ENCODE assay signal across 20 mouse cellular contexts in genomic region chr6:48768178-48768869, GRCm38 (mm10). TPM values are rescaled to one million over a fixed set of nuclear protein-coding genes. Genes with fewer than 3 reads are reported as not detected.
DNase-seq lines count a peak whose midpoint lies in the region; ATAC-seq and TF ChIP-seq lines count a peak whose summit lies in the region.
"Had no signal": no experiment of that assay in that cellular context is flagged by ENCODE, and none has a peak within 500 bp of the region (broad histone marks: within the 10 kb centered on the region; RNA-seq: fewer than 3 reads in every experiment).

No protein-coding gene starts in this region.

- H3K27ac ChIP-seq in intestine, embryonic 16.5 days (ENCODE audit: low read length), result peak overlapping the region; percentile 0; the same call in 1 of the 2 replicates
- H3K27ac ChIP-seq in forebrain, postnatal 0 days (ENCODE audit: low read depth, low read length), result no peak overlapping the region
- H3K27ac ChIP-seq: heart, adult 2 months; hindbrain, embryonic 15.5 days; kidney, embryonic 15.5 days; liver, embryonic 15.5 days; midbrain, embryonic 15.5 days had no signal

- no peak overlapping the region for H3K4me3 ChIP-seq in intestine, embryonic 16.5 days (ENCODE audit: low read length)
- H3K4me3 ChIP-seq in forebrain, postnatal 0 days (ENCODE audit: low read depth, low read length), result no peak overlapping the region
- H3K4me3 ChIP-seq: heart, adult 2 months; hindbrain, embryonic 15.5 days; kidney, embryonic 15.5 days; liver, embryonic 15.5 days; midbrain, embryonic 15.5 days had no signal

- peak; percentile 54 to 59 for DNase-seq in spleen, adult 18-20 months
- no peak for DNase-seq in spleen, adult 12 weeks (ENCODE audit: low spot score)
- DNase-seq in splenic B cell, adult 2 months (ENCODE audit: low read depth, low spot score), result peak; percentile 60
- no peak for DNase-seq in right cerebral cortex, postnatal 10 days (ENCODE audit: low spot score in 2 of 2)
- DNase-seq in cerebellum, postnatal 36 days, result no peak
- no peak for DNase-seq in layer of hippocampus, postnatal 25 days (ENCODE audit: extremely low spot score in 1 of 2, low spot score in 1 of 2)
- no peak for DNase-seq in forebrain, postnatal 0 days
- DNase-seq: cerebellum, adult 8-10 months; heart, postnatal 10 days; retina, postnatal 1 day had no signal

- 67% methylated on average over 9 of the region's 9 CpGs for WGBS in intestine, embryonic 16.5 days
- WGBS in forebrain, postnatal 0 days, result 75% methylated on average over 9 of the region's 9 CpGs

- no peaks in the 10 kb centered on the region for H3K27me3 ChIP-seq in intestine, embryonic 16.5 days (replicated peaks; ENCODE audit: control insufficient read depth, insufficient read depth, low read length)
- H3K27me3 ChIP-seq in splenic B cell, adult 2 months (ENCODE audit: control insufficient read depth, insufficient read depth, low read length, poor library complexity, severe bottlenecking), result no peaks in the 10 kb centered on the region
- H3K27me3 ChIP-seq in forebrain, postnatal 0 days (ENCODE audit: insufficient read depth, low read length), result no peaks in the 10 kb centered on the region
- H3K27me3 ChIP-seq: hindbrain, embryonic 15.5 days; kidney, embryonic 15.5 days; liver, embryonic 15.5 days; midbrain, embryonic 15.5 days had no signal

- peaks cover 8% of the 10 kb centered on the region; the same call in 1 of the 2 replicates for H3K4me1 ChIP-seq in intestine, embryonic 16.5 days (ENCODE audit: control insufficient read depth, insufficient read depth, low read length)
- H3K4me1 ChIP-seq in forebrain, postnatal 0 days (ENCODE audit: insufficient read depth), result no peaks in the 10 kb centered on the region
- H3K4me1 ChIP-seq: hindbrain, embryonic 15.5 days; kidney, embryonic 15.5 days; liver, embryonic 15.5 days had no signal

- no peak for TF ChIP-seq CTCF in forebrain, postnatal 0 days (IDR thresholded peaks at IDR 0.05; ENCODE audit: low read depth)

- no peaks in the 10 kb centered on the region for H3K36me3 ChIP-seq in intestine, embryonic 16.5 days (ENCODE audit: control insufficient read depth, insufficient read depth, low read length)
- H3K36me3 ChIP-seq in splenic B cell, adult 2 months (ENCODE audit: control insufficient read depth, insufficient read depth, low read length, poor library complexity, severe bottlenecking), result peaks cover 9% of the 10 kb centered on the region
- H3K36me3 ChIP-seq in forebrain, postnatal 0 days (ENCODE audit: insufficient read depth), result no peaks in the 10 kb centered on the region
- H3K36me3 ChIP-seq: hindbrain, embryonic 15.5 days; kidney, embryonic 15.5 days; liver, embryonic 15.5 days; midbrain, embryonic 15.5 days had no signal

- no peak overlapping the region for H3K9ac ChIP-seq in intestine, embryonic 16.5 days (ENCODE audit: low read depth, low read length)
- H3K9ac ChIP-seq in forebrain, postnatal 0 days, result no peak overlapping the region
- H3K9ac ChIP-seq: hindbrain, embryonic 15.5 days; kidney, embryonic 15.5 days; liver, embryonic 15.5 days; midbrain, embryonic 15.5 days had no signal

- H3K9me3 ChIP-seq in intestine, embryonic 16.5 days (ENCODE audit: control insufficient read depth, low read length), result peaks cover 2% of the 10 kb centered on the region; the same call in 1 of the 2 replicates
- no peaks in the 10 kb centered on the region for H3K9me3 ChIP-seq in forebrain, postnatal 0 days (ENCODE audit: low read length)
- H3K9me3 ChIP-seq: hindbrain, embryonic 15.5 days; liver, embryonic 15.5 days; midbrain, embryonic 15.5 days had no signal

- no peak overlapping the region for H3K4me2 ChIP-seq in intestine, embryonic 16.5 days (ENCODE audit: low read depth, low read length)
- H3K4me2 ChIP-seq in forebrain, postnatal 0 days (ENCODE audit: low read depth), result no peak overlapping the region
- H3K4me2 ChIP-seq: hindbrain, embryonic 15.5 days; kidney, embryonic 15.5 days; liver, embryonic 15.5 days; midbrain, embryonic 15.5 days had no signal

- peak; percentile 88 for ATAC-seq in intestine, embryonic 16.5 days
- ATAC-seq in forebrain, postnatal 0 days, result no peak
- ATAC-seq: midbrain, embryonic 15.5 days had no signal

RNA-seq across cellular contexts. Expression of gene Gimap3, which starts 2.3 kb away (rescaled TPM):
- 0.37 and 0.43 TPM in 2 replicates for polyA plus RNA-seq in intestine, embryonic 16.5 days (2015; fragmentation: Nextera tagmentation; extraction: Ambion mirVana)
- not detected for total RNA-seq in layer of hippocampus, postnatal 25 days (2021)
- total RNA-seq in forebrain, postnatal 0 days (2014; rRNA removed), result not detected in 2 replicates
- polyA plus RNA-seq in forebrain, postnatal 0 days (2015; fragmentation: Nextera tagmentation; extraction: Ambion mirVana), result not detected in 2 replicates
- total RNA-seq: layer of hippocampus, adult 18-20 months; left cerebral cortex, postnatal 25 days had no signal
- polyA plus RNA-seq: hindbrain, embryonic 15.5 days; midbrain, embryonic 15.5 days; neural tube, embryonic 14.5 days; stomach, embryonic 14.5 days had no signal

RNA-seq across cellular contexts. Expression of gene Gimap5, which starts 22.3 kb away (rescaled TPM):
- 9.7 and 13.8 TPM in 2 replicates for polyA plus RNA-seq in intestine, embryonic 16.5 days (2015; fragmentation: Nextera tagmentation; extraction: Ambion mirVana)
- 1 to 10 TPM in 1 of 2 experiments, under 1 TPM in 1; 0.71 to 1.0 TPM for total RNA-seq in layer of hippocampus, postnatal 25 days (2021)
- 0.62 and 1.4 TPM in 2 replicates for total RNA-seq in forebrain, postnatal 0 days (2014; rRNA removed)
- 1.7 and 3.7 TPM in 2 replicates for polyA plus RNA-seq in forebrain, postnatal 0 days (2015; fragmentation: Nextera tagmentation; extraction: Ambion mirVana)

RNA-seq across cellular contexts. Expression of gene Gimap1, which starts 29.5 kb away (rescaled TPM):
- 36.2 and 39.1 TPM in 2 replicates for polyA plus RNA-seq in intestine, embryonic 16.5 days (2015; fragmentation: Nextera tagmentation; extraction: Ambion mirVana)
- 1 to 10 TPM; 2.0 to 2.6 TPM for total RNA-seq in layer of hippocampus, postnatal 25 days (2021)
- 1.3 TPM in 2 replicates for total RNA-seq in forebrain, postnatal 0 days (2014; rRNA removed)
- 3.4 and 3.8 TPM in 2 replicates for polyA plus RNA-seq in forebrain, postnatal 0 days (2015; fragmentation: Nextera tagmentation; extraction: Ambion mirVana)

RNA-seq across cellular contexts. Expression of gene Gimap7, which starts 49.9 kb away (rescaled TPM):
- polyA plus RNA-seq in intestine, embryonic 16.5 days (2015; fragmentation: Nextera tagmentation; extraction: Ambion mirVana), result 0.28 and 0.34 TPM in 2 replicates
- total RNA-seq in layer of hippocampus, postnatal 25 days (2021), result not detected
- total RNA-seq in forebrain, postnatal 0 days (2014; rRNA removed), result not detected in 2 replicates
- polyA plus RNA-seq in forebrain, postnatal 0 days (2015; fragmentation: Nextera tagmentation; extraction: Ambion mirVana), result not detected in 2 replicates
- total RNA-seq: heart, postnatal 10 days; layer of hippocampus, adult 18-20 months; left cerebral cortex, postnatal 25 days had no signal
- polyA plus RNA-seq: hindbrain, embryonic 15.5 days; kidney, embryonic 15.5 days; midbrain, embryonic 15.5 days; neural tube, embryonic 14.5 days; stomach, embryonic 14.5 days had no signal

RNA-seq across cellular contexts. Expression of gene Gm28053, which starts 49.9 kb away (rescaled TPM):
- polyA plus RNA-seq in intestine, embryonic 16.5 days (2015; fragmentation: Nextera tagmentation; extraction: Ambion mirVana), result 3.2 and 9.2 TPM in 2 replicates
- 1 to 10 TPM in 1 of 2 experiments, not detected in 1; 1.1 TPM for total RNA-seq in layer of hippocampus, postnatal 25 days (2021)
- total RNA-seq in forebrain, postnatal 0 days (2014; rRNA removed), result not detected in 2 replicates
- polyA plus RNA-seq in forebrain, postnatal 0 days (2015; fragmentation: Nextera tagmentation; extraction: Ambion mirVana), result 0.57 TPM in 1 of 2 replicates, not detected in the other
- polyA plus RNA-seq: heart, adult 2 months; liver, embryonic 15.5 days; midbrain, embryonic 15.5 days; neural tube, embryonic 14.5 days had no signal

Comparison
In these comparisons a context has a peak if more than half of its experiments do, and no peak if none do; other contexts are left out.
1. DNase-seq: peak in spleen, adult 18-20 months (2 of 2) and splenic B cell, adult 2 months (single experiment); none in spleen, adult 12 weeks (single experiment), right cerebral cortex, postnatal 10 days (0 of 2), cerebellum, postnatal 36 days (0 of 2), layer of hippocampus, postnatal 25 days (0 of 2) and forebrain, postnatal 0 days (single experiment).